Mouse (Mus musculus) olfactory bulb, adult 2 months (tissue): ENCODE measurements around the gene Bmp7.

Source experiments
- CTCF ChIP-seq: fragments of 200-500 bp; IDR thresholded peaks from 2 replicates; pipeline ENCODE4 v1.5.1; 2012; ENCODE audit warnings: low read depth, mild to moderate bottlenecking, low read length, moderate library complexity; ENCODE audit not compliant: insufficient read depth
- POLR2A ChIP-seq: fragments of 200-500 bp; IDR thresholded peaks from 2 replicates; pipeline ENCODE4 v1.6.1; 2012; ENCODE audit warnings: mild to moderate bottlenecking, low read depth, low read length, moderate library complexity; ENCODE audit not compliant: insufficient read depth

DNA sequence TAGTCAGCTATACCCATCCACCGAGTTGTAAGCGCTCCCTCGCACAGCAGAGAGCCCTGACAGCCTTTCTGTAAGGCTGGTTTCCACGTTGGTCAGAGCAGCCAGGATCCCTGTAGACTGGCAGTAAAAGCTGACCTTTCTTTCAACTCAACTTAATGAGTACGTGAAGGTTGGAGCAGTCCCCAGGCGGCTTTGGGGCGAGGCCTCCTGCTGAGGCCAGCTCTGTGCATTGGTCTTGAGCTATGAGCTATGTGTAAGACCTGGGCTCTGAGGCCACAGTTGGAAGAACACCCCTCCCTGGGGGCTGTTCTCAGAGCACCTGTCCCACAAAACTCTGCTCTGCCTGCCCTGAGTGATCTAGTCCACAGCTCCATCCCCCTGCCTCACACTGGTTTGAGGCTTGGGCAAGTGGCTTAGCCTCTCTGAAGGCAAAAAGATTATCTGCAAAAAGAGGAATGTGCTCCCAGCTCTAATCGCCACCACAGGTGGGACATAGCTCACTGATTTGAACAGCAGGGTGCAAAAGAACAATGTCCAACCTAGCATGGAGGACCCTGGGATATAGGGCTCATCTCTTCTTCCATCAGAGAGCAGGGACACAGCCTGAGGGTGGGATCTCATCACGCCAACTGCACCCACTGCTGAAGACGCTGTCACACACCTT lies 100.7 kb downstream of the Bmp7 start:
- no peak for TF ChIP-seq POLR2A
- TF ChIP-seq CTCF, result no peak
